8 mouse cellular contexts compared by ENCODE assay signal in genomic region chr3:89419571-89419970, GRCm38 (mm10). TPM values are rescaled to one million over a fixed set of nuclear protein-coding genes. Genes with fewer than 3 reads are reported as not detected.
A peak's percentile ranks its signal among the peaks of the same experiment; 100 is the strongest.
DNase-seq lines count a peak whose midpoint lies in the region; ATAC-seq and TF ChIP-seq lines count a peak whose summit lies in the region.

No protein-coding gene starts in this region.

- ATAC-seq in embryonic facial prominence, embryonic 15.5 days (ENCODE audit: insufficient number of reproducible peaks, low FRiP score, low TSS enrichment, low read depth), result no peak
- no peak for ATAC-seq in limb, embryonic 11.5 days (ENCODE audit: insufficient number of reproducible peaks, low FRiP score, low TSS enrichment, low read depth)
- no peak for ATAC-seq in midbrain, embryonic 13.5 days

- intact Hi-C loops in left cerebral cortex, adult 2 months (cut with DNase I), result no loop called here
- intact Hi-C loops in left cerebral cortex, postnatal 25 days (cut with DNase I), result no loop called here
- intact Hi-C loops in heart, postnatal 36 days (cut with DNase I), result no loop called here

- H3K36me3 ChIP-seq in embryonic facial prominence, embryonic 15.5 days, result peaks cover 30% of the 10 kb centered on the region
- peaks cover 19% of the 10 kb centered on the region for H3K36me3 ChIP-seq in limb, embryonic 11.5 days (ENCODE audit: control insufficient read depth, insufficient read depth, low read length)
- H3K36me3 ChIP-seq in midbrain, embryonic 13.5 days, result peaks cover 16% of the 10 kb centered on the region

- peak overlapping the region; percentile 72 for H3K4me3 ChIP-seq in left cerebral cortex, adult 2 months
- peak overlapping the region; percentile 58 for H3K4me3 ChIP-seq in embryonic facial prominence, embryonic 15.5 days (replicated peaks)
- peak overlapping the region; percentile 70 for H3K4me3 ChIP-seq in limb, embryonic 11.5 days (ENCODE audit: low read depth, low read length)
- peak overlapping the region; percentile 57 for H3K4me3 ChIP-seq in midbrain, embryonic 13.5 days (replicated peaks)

- no peaks in the 10 kb centered on the region for H3K9me3 ChIP-seq in embryonic facial prominence, embryonic 15.5 days (replicated peaks)
- no peaks in the 10 kb centered on the region for H3K9me3 ChIP-seq in limb, embryonic 11.5 days (ENCODE audit: control insufficient read depth, low read length)
- no peaks in the 10 kb centered on the region for H3K9me3 ChIP-seq in midbrain, embryonic 13.5 days

- peak overlapping the region; percentile 33 for H3K9ac ChIP-seq in embryonic facial prominence, embryonic 15.5 days
- H3K9ac ChIP-seq in limb, embryonic 11.5 days (ENCODE audit: low read length), result peak overlapping the region; percentile 61
- H3K9ac ChIP-seq in midbrain, embryonic 13.5 days (replicated peaks), result peak overlapping the region; percentile 69

- no peaks in the 10 kb centered on the region for H3K27me3 ChIP-seq in embryonic facial prominence, embryonic 15.5 days
- H3K27me3 ChIP-seq in limb, embryonic 11.5 days (ENCODE audit: control insufficient read depth, insufficient read depth, low read length), result no peaks in the 10 kb centered on the region
- H3K27me3 ChIP-seq in midbrain, embryonic 13.5 days, result no peaks in the 10 kb centered on the region

- 1% methylated on average over 9 of the region's 9 CpGs for WGBS in embryonic facial prominence, embryonic 15.5 days
- WGBS in limb, embryonic 11.5 days, result 1% methylated on average over 9 of the region's 9 CpGs
- WGBS in midbrain, embryonic 13.5 days, result 5% methylated on average over 9 of the region's 9 CpGs

- H3K27ac ChIP-seq in left cerebral cortex, adult 2 months, result peak overlapping the region; percentile 78
- H3K27ac ChIP-seq in embryonic facial prominence, embryonic 15.5 days (replicated peaks), result peak overlapping the region; percentile 98
- peak overlapping the region; percentile 92 for H3K27ac ChIP-seq in limb, embryonic 11.5 days (replicated peaks; ENCODE audit: low read depth, low read length)
- H3K27ac ChIP-seq in midbrain, embryonic 13.5 days, result peak overlapping the region; percentile 76

- no peak for TF ChIP-seq CTCF in left cerebral cortex, adult 2 months (IDR thresholded peaks at IDR 0.05)

- H3K4me1 ChIP-seq in embryonic facial prominence, embryonic 15.5 days, result peaks cover 56% of the 10 kb centered on the region
- H3K4me1 ChIP-seq in limb, embryonic 11.5 days (ENCODE audit: control insufficient read depth, insufficient read depth, low read length), result peaks cover 33% of the 10 kb centered on the region
- H3K4me1 ChIP-seq in midbrain, embryonic 13.5 days (replicated peaks), result peaks cover 58% of the 10 kb centered on the region

- peak overlapping the region; percentile 80 for H3K4me2 ChIP-seq in embryonic facial prominence, embryonic 15.5 days (replicated peaks)
- H3K4me2 ChIP-seq in limb, embryonic 11.5 days (ENCODE audit: low read depth, severe bottlenecking), result peak overlapping the region; percentile 90
- H3K4me2 ChIP-seq in midbrain, embryonic 13.5 days (replicated peaks), result peak overlapping the region; percentile 88

- no peak for DNase-seq in left cerebral cortex, adult 2 months (ENCODE audit: extremely low spot score in 1 of 2, low spot score in 2 of 2)
- DNase-seq in left cerebral cortex, postnatal 25 days (ENCODE audit: low spot score in 2 of 2), result no peak
- peak; percentile 63 to 77 for DNase-seq in heart, postnatal 36 days
- peak; percentile 47 for DNase-seq in limb, embryonic 11.5 days (ENCODE audit: low spot score)
- DNase-seq in right cerebral cortex, adult 18-20 months, result no peak
- DNase-seq in layer of hippocampus, adult 8-10 months (ENCODE audit: low spot score in 2 of 2), result no peak

RNA-seq across cellular contexts. Expression of gene Shc1, which starts 1.3 kb away (rescaled TPM):
- total RNA-seq in left cerebral cortex, adult 2 months (2021), result 10 to 100 TPM; 12.9 to 16.4 TPM
- 10 to 100 TPM; 10.7 to 14.6 TPM for total RNA-seq in left cerebral cortex, postnatal 25 days (2021)
- polyA plus RNA-seq in embryonic facial prominence, embryonic 15.5 days (2015; fragmentation: Nextera tagmentation; extraction: Ambion mirVana), result 110 and 113 TPM in 2 replicates
- total RNA-seq in heart, postnatal 36 days (2021), result 10 to 100 TPM; 34.1 to 36.6 TPM
- polyA plus RNA-seq in limb, embryonic 11.5 days (2014; fragmentation: Nextera tagmentation; extraction: Ambion mirVana), result 55.7 and 64.5 TPM in 2 replicates
- polyA plus RNA-seq in midbrain, embryonic 13.5 days (2015; fragmentation: Nextera tagmentation; extraction: Ambion mirVana), result 17.3 and 17.8 TPM in 2 replicates
- total RNA-seq in layer of hippocampus, adult 8-10 months (2022), result 10 to 100 TPM; 16.4 to 22.3 (median 19.9) TPM

RNA-seq across cellular contexts. Expression of gene Cks1b, which starts 1.4 kb away (rescaled TPM):
- 1 to 10 TPM; 1.8 to 2.3 TPM for total RNA-seq in left cerebral cortex, adult 2 months (2021)
- total RNA-seq in left cerebral cortex, postnatal 25 days (2021), result 1 to 10 TPM; 1.9 to 3.1 TPM
- 342 and 356 TPM in 2 replicates for polyA plus RNA-seq in embryonic facial prominence, embryonic 15.5 days (2015; fragmentation: Nextera tagmentation; extraction: Ambion mirVana)
- 1 to 10 TPM; 5.1 to 5.4 TPM for total RNA-seq in heart, postnatal 36 days (2021)
- 774 and 797 TPM in 2 replicates for polyA plus RNA-seq in limb, embryonic 11.5 days (2014; fragmentation: Nextera tagmentation; extraction: Ambion mirVana)
- 176 and 177 TPM in 2 replicates for polyA plus RNA-seq in midbrain, embryonic 13.5 days (2015; fragmentation: Nextera tagmentation; extraction: Ambion mirVana)
- total RNA-seq in layer of hippocampus, adult 8-10 months (2022), result 1 to 10 TPM; 1.6 to 4.7 (median 2.5) TPM

RNA-seq across cellular contexts. Expression of gene Flad1, which starts 7.9 kb away (rescaled TPM):
- total RNA-seq in left cerebral cortex, adult 2 months (2021), result 10 to 100 TPM; 34.5 to 37.8 TPM
- 10 to 100 TPM; 32.6 to 32.9 TPM for total RNA-seq in left cerebral cortex, postnatal 25 days (2021)
- 28.5 and 34.6 TPM in 2 replicates for polyA plus RNA-seq in embryonic facial prominence, embryonic 15.5 days (2015; fragmentation: Nextera tagmentation; extraction: Ambion mirVana)
- total RNA-seq in heart, postnatal 36 days (2021), result 10 to 100 TPM; 44.0 to 55.1 TPM
- 19.0 and 21.9 TPM in 2 replicates for polyA plus RNA-seq in limb, embryonic 11.5 days (2014; fragmentation: Nextera tagmentation; extraction: Ambion mirVana)
- 37.2 and 37.8 TPM in 2 replicates for polyA plus RNA-seq in midbrain, embryonic 13.5 days (2015; fragmentation: Nextera tagmentation; extraction: Ambion mirVana)
- total RNA-seq in layer of hippocampus, adult 8-10 months (2022), result 10 to 100 TPM; 35.8 to 37.8 (median 37.1) TPM

RNA-seq across cellular contexts. Expression of gene Pygo2, which starts 10.4 kb away (rescaled TPM):
- 10 to 100 TPM; 51.0 to 54.5 TPM for total RNA-seq in left cerebral cortex, adult 2 months (2021)
- total RNA-seq in left cerebral cortex, postnatal 25 days (2021), result 10 to 100 TPM; 51.6 to 60.2 TPM
- 47.7 and 51.3 TPM in 2 replicates for polyA plus RNA-seq in embryonic facial prominence, embryonic 15.5 days (2015; fragmentation: Nextera tagmentation; extraction: Ambion mirVana)
- total RNA-seq in heart, postnatal 36 days (2021), result 10 to 100 TPM; 13.8 to 16.6 TPM
- polyA plus RNA-seq in limb, embryonic 11.5 days (2014; fragmentation: Nextera tagmentation; extraction: Ambion mirVana), result 64.3 and 65.5 TPM in 2 replicates
- polyA plus RNA-seq in midbrain, embryonic 13.5 days (2015; fragmentation: Nextera tagmentation; extraction: Ambion mirVana), result 37.4 and 43.4 TPM in 2 replicates
- total RNA-seq in layer of hippocampus, adult 8-10 months (2022), result 10 to 100 TPM; 49.4 to 61.0 (median 53.9) TPM

RNA-seq across cellular contexts. Expression of gene Pbxip1, which starts 16.9 kb away (rescaled TPM):
- 10 to 100 TPM; 33.8 to 34.8 TPM for total RNA-seq in left cerebral cortex, adult 2 months (2021)
- total RNA-seq in left cerebral cortex, postnatal 25 days (2021), result 10 to 100 TPM; 37.5 to 38.6 TPM
- polyA plus RNA-seq in embryonic facial prominence, embryonic 15.5 days (2015; fragmentation: Nextera tagmentation; extraction: Ambion mirVana), result 38.3 and 40.4 TPM in 2 replicates
- total RNA-seq in heart, postnatal 36 days (2021), result 10 to 100 TPM; 57.0 to 58.0 TPM
- polyA plus RNA-seq in limb, embryonic 11.5 days (2014; fragmentation: Nextera tagmentation; extraction: Ambion mirVana), result 10.3 and 11.5 TPM in 2 replicates
- 12.2 and 14.1 TPM in 2 replicates for polyA plus RNA-seq in midbrain, embryonic 13.5 days (2015; fragmentation: Nextera tagmentation; extraction: Ambion mirVana)
- total RNA-seq in layer of hippocampus, adult 8-10 months (2022), result 10 to 100 TPM; 39.6 to 71.2 (median 51.8) TPM

Comparison
In these comparisons a context has a peak if more than half of its experiments do, and no peak if none do; other contexts are left out.
1. DNase-seq: peak in heart, postnatal 36 days (2 of 2) and limb, embryonic 11.5 days (single experiment); none in left cerebral cortex, adult 2 months (0 of 2), left cerebral cortex, postnatal 25 days (0 of 2), right cerebral cortex, adult 18-20 months (single experiment) and layer of hippocampus, adult 8-10 months (0 of 2).
2. Peak in every context shown above with its lines, with median percentiles within 50 percentile points of each other: H3K27ac ChIP-seq, H3K4me3 ChIP-seq, H3K4me2 ChIP-seq and H3K9ac ChIP-seq.